Mouse (Mus musculus) urinary bladder, postnatal 36 days (tissue): ENCODE results near the gene Hist1h2bn.
A peak's percentile ranks its signal among the peaks of the same experiment; 100 is the strongest.
"Not testable (repeated sequence)": the region's sequence is repeated elsewhere in the genome, so short reads cannot be mapped to it uniquely, and the experiment has no call there.

Experiments
- DNase-seq, 2 experiments: peaks; one replicate each; pipeline ENCODE4 v3.0.0; 2022; ENCODE audit warnings: low spot score in 2 of 2, mixed read lengths in 1 of 2

The Hist1h2bn gene

GRCm38 (mm10) chr13:21753524-21754285, at the start of gene Hist1h2bn, which contains the start of gene Hist1h2ak:
TSS of gene Hist1h2bn (plus strand) at chr13:21754123.
TSS of gene Hist1h2ak (minus strand) at chr13:21753827.
- peak; percentile 43 to 53 for DNase-seq

- no peak for DNase-seq
These were observed 47.3 kb upstream of the Hist1h2bn start for GRCm38 (mm10) chr13:21706669-21707068.

- DNase-seq, result peak; percentile 82 to 88
These were observed 43.8 kb upstream of the Hist1h2bn start for GRCm38 (mm10) chr13:21710031-21710711.

GRCm38 (mm10) chr13:21710821-21711525, 43.0 kb upstream of the Hist1h2bn start:
- DNase-seq, result peak; percentile 71 to 75

- no peak for DNase-seq
These were observed 42.2 kb upstream of the Hist1h2bn start for GRCm38 (mm10) chr13:21711698-21712097.

- peak; percentile 41 to 58 for DNase-seq
These were observed 39.2 kb upstream of the Hist1h2bn start for GRCm38 (mm10) chr13:21714725-21715124.

GRCm38 (mm10) chr13:21715131-21715863, 38.6 kb upstream of the Hist1h2bn start:
- no peak for DNase-seq

- DNase-seq, result peak; percentile 67 to 73
These were observed 37.9 kb upstream of the Hist1h2bn start, which contains the start of the genes Hist1h2bl and Hist1h2ai for GRCm38 (mm10) chr13:21715864-21716539. TSS of gene Hist1h2bl (minus strand) at chr13:21716143. TSS of gene Hist1h2ai (plus strand) at chr13:21716422.

- not testable (repeated sequence) for DNase-seq
These were observed 37.2 kb upstream of the Hist1h2bn start for GRCm38 (mm10) chr13:21716540-21717391.

- DNase-seq, result peak; percentile 67 to 80
These were observed 36.2 kb upstream of the Hist1h2bn start, which contains the start of gene Hist1h3h for GRCm38 (mm10) chr13:21717397-21718357. TSS of gene Hist1h3h (plus strand) at chr13:21717659.

GRCm38 (mm10) chr13:21718381-21719080, 35.4 kb upstream of the Hist1h2bn start:
- no peak for DNase-seq

- DNase-seq, result not testable (repeated sequence)
These were observed 32.7 kb upstream of the Hist1h2bn start for GRCm38 (mm10) chr13:21721107-21721756.

GRCm38 (mm10) chr13:21721757-21722372, 32.1 kb upstream of the Hist1h2bn start, which contains the start of gene Hist1h2bm:
TSS of gene Hist1h2bm (plus strand) at chr13:21722044.
- peak; percentile 33 to 51 for DNase-seq

GRCm38 (mm10) chr13:21722373-21722925, 31.5 kb upstream of the Hist1h2bn start:
- no peak for DNase-seq

- no peak for DNase-seq
These were observed 30.7 kb upstream of the Hist1h2bn start for GRCm38 (mm10) chr13:21722993-21723836.
